Mouse (Mus musculus) neutrophil, adult 5-6 weeks (primary cell): ENCODE measurements around the gene Gm10591. TPM values are rescaled to one million over a fixed set of nuclear protein-coding genes. Genes with fewer than 3 reads are reported as not detected.
"Not testable (repeated sequence)": the region's sequence is repeated elsewhere in the genome, so short reads cannot be mapped to it uniquely, and the experiment has no call there.

ENCODE experiments used
- ATAC-seq: fragments of 151-379, 151-347 bp; 2 replicates; pipeline ENCODE4 v1.8.0; 2017; ENCODE audit warnings: mild to moderate bottlenecking, moderate TSS enrichment; ENCODE audit not compliant: insufficient number of reproducible peaks, poor library complexity, low FRiP score, severe bottlenecking; ENCODE audit errors: extremely low read depth
- total RNA-seq: library from RNA; stranded (forward); fragments of 200-1000 nt; gene quantifications from 2 replicates; pipeline ENCODE4 v1.2.3, GENCODE M21; 2017

Gene Gm10591
- total RNA-seq, result not detected in 2 replicates

DNA sequence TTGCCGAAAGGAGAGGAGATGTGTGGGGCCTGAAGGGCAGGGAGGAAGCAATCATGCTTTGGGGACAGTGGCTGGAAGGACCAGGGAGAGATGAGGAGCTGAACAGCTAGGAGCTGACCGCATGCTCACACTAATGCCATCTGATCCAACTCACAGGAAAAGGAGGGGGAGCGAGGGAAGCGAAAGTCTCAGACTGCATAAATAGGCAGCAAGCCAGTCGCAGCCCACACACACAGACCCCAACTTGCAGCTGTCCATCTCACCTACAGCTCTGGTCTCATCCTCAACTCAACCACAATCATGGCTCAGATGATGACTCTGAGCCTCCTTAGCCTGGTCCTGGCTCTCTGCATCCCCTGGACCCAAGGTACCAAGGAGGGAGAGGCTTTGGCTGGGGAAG, at the start of gene Gm10591:
Gm10591 (plus strand) TSS at position 301 of the 400 bp plus-strand sequence.
- ATAC-seq, result not testable (repeated sequence)

DNA sequence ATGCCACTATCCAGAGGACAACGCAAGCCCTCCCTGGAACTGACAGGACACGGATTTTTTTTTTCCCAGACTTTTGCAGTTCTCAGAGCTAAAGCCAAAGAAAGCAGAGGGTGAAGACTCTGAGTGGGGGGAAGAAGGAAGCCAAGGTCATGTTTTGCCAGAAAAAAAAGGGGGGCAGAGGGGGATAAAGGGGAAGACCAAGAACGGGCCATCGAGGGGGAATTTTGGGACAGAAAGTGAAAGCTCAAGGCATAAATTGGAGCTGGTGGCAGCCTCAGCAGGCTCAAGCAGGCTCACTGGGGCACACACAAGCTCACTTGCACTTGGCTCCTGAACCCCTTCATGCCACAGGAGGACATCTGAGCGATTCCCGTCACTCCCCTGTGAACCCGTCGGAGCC, 17.4 kb downstream of the Gm10591 start, which contains the start of gene Gm2564:
Gm2564 (plus strand) TSS at position 301 of the 400 bp plus-strand sequence.
- ATAC-seq, result not testable (repeated sequence)

DNA sequence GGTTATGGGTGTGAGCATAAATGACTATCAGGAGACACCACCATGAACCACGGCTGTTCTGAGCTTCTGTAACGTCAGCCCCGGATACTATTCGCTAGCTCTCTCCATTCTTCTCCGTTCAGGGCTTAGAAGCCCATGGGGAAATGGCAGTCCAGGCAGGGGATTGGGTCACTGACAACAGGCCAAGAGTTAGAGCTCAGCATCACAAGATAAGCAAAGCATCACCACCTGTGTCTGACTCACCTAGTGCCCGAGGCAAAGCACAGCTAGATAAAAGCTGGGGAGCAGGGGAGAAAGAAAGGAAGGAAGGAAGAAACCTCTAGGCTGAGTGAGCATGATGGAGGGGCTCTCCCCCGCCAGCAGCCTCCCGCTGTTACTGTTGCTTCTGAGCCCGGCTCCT, 43.0 kb downstream of the Gm10591 start, which contains the start of gene Ccl27b:
Ccl27b (plus strand) TSS at position 301 of the 400 bp plus-strand sequence.
- not testable (repeated sequence) for ATAC-seq

DNA sequence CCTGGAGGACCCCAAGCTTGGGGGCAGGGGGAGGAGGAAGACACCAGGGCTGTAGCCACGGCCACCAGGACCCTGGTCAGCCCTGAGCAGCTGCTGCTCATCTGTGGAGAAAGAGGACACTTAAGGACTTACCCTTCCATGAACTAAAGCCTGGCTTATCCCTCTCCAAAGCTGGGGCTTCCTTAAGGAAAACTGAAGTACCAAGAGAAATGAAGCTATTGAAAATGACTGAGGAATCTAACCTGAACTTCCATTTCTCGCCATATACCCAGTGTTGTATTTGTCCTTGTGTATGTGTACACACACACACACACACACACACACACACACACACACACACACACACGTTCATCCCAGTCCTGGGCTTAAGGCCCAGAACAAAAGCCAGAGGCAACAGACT, 49.8 kb downstream of the Gm10591 start, which contains the start of gene Il11ra2:
Il11ra2 (minus strand) TSS at position 101 of the 400 bp plus-strand sequence.
- not testable (repeated sequence) for ATAC-seq

Other genes with a start within 250 kb of the Gm10591 start
- not detected in 2 replicates for gene Gm21586, start 172.8 kb upstream of the Gm10591 start, total RNA-seq
- not detected in 2 replicates for gene Gm2163, start 145.4 kb upstream of the Gm10591 start, total RNA-seq
- not detected in 2 replicates for gene Fam205a2, start 84.0 kb upstream of the Gm10591 start, total RNA-seq
- not detected in 2 replicates for gene Gm2564, start 17.5 kb downstream of the Gm10591 start, total RNA-seq
- gene Ccl27b, start 43.1 kb downstream of the Gm10591 start, total RNA-seq, result not detected in 2 replicates
- gene Il11ra2, start 49.7 kb downstream of the Gm10591 start, total RNA-seq, result not detected in 2 replicates
- not detected in 2 replicates for gene 4930578G10Rik, start 123.3 kb downstream of the Gm10591 start, total RNA-seq
- gene Ccl19, start 144.4 kb downstream of the Gm10591 start, total RNA-seq, result not detected in 2 replicates
- not detected in 2 replicates for gene Ccl21a, start 161.8 kb downstream of the Gm10591 start, total RNA-seq
- not detected in 2 replicates for gene Fam205a1, start 241.7 kb downstream of the Gm10591 start, total RNA-seq
- not detected in 2 replicates for gene Gm12394, start 244.6 kb downstream of the Gm10591 start, total RNA-seq